ENCODE assay signal across 14 mouse cellular contexts in the genomic region with DNA sequence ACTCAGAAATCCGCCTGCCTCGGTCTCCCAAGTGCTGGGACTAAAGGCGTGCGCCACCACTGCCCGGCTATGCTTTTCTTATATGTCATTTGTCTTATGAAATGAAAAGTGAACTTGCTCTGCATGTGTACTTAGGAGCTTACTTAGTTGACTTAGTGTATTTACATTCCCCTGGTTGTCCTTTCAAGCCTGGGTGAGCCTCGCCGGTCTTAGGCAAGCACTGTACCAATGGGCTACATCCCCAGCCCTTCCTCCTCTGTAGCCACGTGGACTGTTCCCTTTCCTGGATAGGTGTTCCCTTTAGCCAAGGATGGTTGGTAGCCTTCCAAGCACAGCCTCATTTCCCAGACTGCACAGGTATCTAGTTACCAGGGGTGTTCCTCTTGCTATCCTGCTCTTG. TPM values are rescaled to one million over a fixed set of nuclear protein-coding genes. Genes with fewer than 3 reads are reported as not detected.
A peak's percentile ranks its signal among the peaks of the same experiment; 100 is the strongest.
DNase-seq lines count a peak whose midpoint lies in the region; ATAC-seq and TF ChIP-seq lines count a peak whose summit lies in the region.
"Had no signal": no experiment of that assay in that cellular context is flagged by ENCODE, and none has a peak within 500 bp of the region (broad histone marks: within the 10 kb centered on the region; RNA-seq: fewer than 3 reads in every experiment).

No protein-coding gene starts in this region.

- H3K27me3 ChIP-seq in kidney, embryonic 14.5 days (ENCODE audit: control insufficient read depth, insufficient read depth, low read length): no peaks in the 10 kb centered on the region
- no peaks in the 10 kb centered on the region for H3K27me3 ChIP-seq in liver, postnatal 0 days (ENCODE audit: insufficient read depth, low read length)
- no peaks in the 10 kb centered on the region for H3K27me3 ChIP-seq in stomach, embryonic 14.5 days (ENCODE audit: control insufficient read depth, insufficient read depth, low read length)
- H3K27me3 ChIP-seq: hindbrain, embryonic 12.5 days had no signal

- peak; percentile 55 for DNase-seq in kidney, adult 11 months
- peak; percentile 76 for DNase-seq in ZHBTc4 (ENCODE audit: low read depth, low spot score)
- peak; percentile 75 for DNase-seq in liver, postnatal 0 days
- no peak for DNase-seq in thymus, postnatal 36 days
- no peak for DNase-seq in ovary, adult 18-20 months (ENCODE audit: low spot score)
- DNase-seq in natural killer cell, adult 2 months (ENCODE audit: low spot score in 2 of 2): no peak
- DNase-seq: adrenal gland, postnatal 25 days had no signal

- 87% methylated on average over 8 of the region's 8 CpGs for WGBS in kidney, embryonic 14.5 days
- WGBS in liver, postnatal 0 days (ENCODE audit: insufficient replicate concordance): 61% methylated on average over 8 of the region's 8 CpGs
- 57% methylated on average over 8 of the region's 8 CpGs for WGBS in stomach, embryonic 14.5 days

- no peak overlapping the region for H3K9ac ChIP-seq in kidney, embryonic 14.5 days (ENCODE audit: low read depth, low read length)
- no peak overlapping the region for H3K9ac ChIP-seq in liver, postnatal 0 days (replicated peaks)
- no peak overlapping the region for H3K9ac ChIP-seq in stomach, embryonic 14.5 days (replicated peaks; ENCODE audit: low read depth, low read length)
- H3K9ac ChIP-seq: hindbrain, embryonic 12.5 days had no signal

- peaks cover 4% of the 10 kb centered on the region; the same call in 1 of the 2 replicates for H3K36me3 ChIP-seq in kidney, embryonic 14.5 days (ENCODE audit: control insufficient read depth, insufficient read depth, low read length)
- peaks cover 5% of the 10 kb centered on the region for H3K36me3 ChIP-seq in liver, postnatal 0 days (replicated peaks; ENCODE audit: insufficient read depth, low read length)
- H3K36me3 ChIP-seq in stomach, embryonic 14.5 days (ENCODE audit: control insufficient read depth, insufficient read depth, low read length): peaks cover 3% of the 10 kb centered on the region; the same call in 1 of the 2 replicates

- no peak overlapping the region for H3K4me2 ChIP-seq in kidney, embryonic 14.5 days (replicated peaks; ENCODE audit: low read depth, low read length)
- H3K4me2 ChIP-seq in liver, postnatal 0 days (ENCODE audit: low read depth, low read length): no peak overlapping the region
- no peak overlapping the region for H3K4me2 ChIP-seq in stomach, embryonic 14.5 days (replicated peaks; ENCODE audit: low read depth, low read length)
- H3K4me2 ChIP-seq: hindbrain, embryonic 12.5 days had no signal

- no peak overlapping the region for H3K4me3 ChIP-seq in kidney, embryonic 14.5 days (ENCODE audit: low read length)
- no peak overlapping the region for H3K4me3 ChIP-seq in liver, postnatal 0 days (ENCODE audit: low read depth, low read length)
- no peak overlapping the region for H3K4me3 ChIP-seq in stomach, embryonic 14.5 days (ENCODE audit: low read depth, low read length)
- H3K4me3 ChIP-seq: hindbrain, embryonic 12.5 days had no signal

- TF ChIP-seq EP300 in liver, postnatal 0 days (IDR thresholded peaks at IDR 0.05; ENCODE audit: low read depth): peak; percentile 53; the same call in 1 of the 2 replicates

- H3K4me1 ChIP-seq in kidney, embryonic 14.5 days (ENCODE audit: control insufficient read depth, insufficient read depth, low read length): no peaks in the 10 kb centered on the region
- H3K4me1 ChIP-seq in liver, postnatal 0 days (ENCODE audit: insufficient read depth): peaks cover 9% of the 10 kb centered on the region
- H3K4me1 ChIP-seq in stomach, embryonic 14.5 days (ENCODE audit: control insufficient read depth, insufficient read depth, low read length): 0 out of 2 replicates have a peak, but pooled peaks cover 2% of the 10 kb centered on the region
- H3K4me1 ChIP-seq: hindbrain, embryonic 12.5 days had no signal

- no peak for TF ChIP-seq CTCF in liver, postnatal 0 days (IDR thresholded peaks at IDR 0.05; ENCODE audit: low read depth)

- no peak for ATAC-seq in kidney, embryonic 14.5 days (ENCODE audit: low FRiP score, low TSS enrichment)
- peak; percentile 88 for ATAC-seq in liver, postnatal 0 days
- peak; percentile 90 for ATAC-seq in stomach, embryonic 14.5 days (ENCODE audit: insufficient number of reproducible peaks, insufficient read depth, low FRiP score, low read depth)

- H3K27ac ChIP-seq in kidney, embryonic 14.5 days (ENCODE audit: low read depth, low read length): no peak overlapping the region
- peak overlapping the region; percentile 84 for H3K27ac ChIP-seq in liver, postnatal 0 days (ENCODE audit: low read depth)
- H3K27ac ChIP-seq in stomach, embryonic 14.5 days (ENCODE audit: low read length): no peak overlapping the region
- H3K27ac ChIP-seq: hindbrain, embryonic 12.5 days; kidney, postnatal 0 days; macrophage had no signal

- no peaks in the 10 kb centered on the region for H3K9me3 ChIP-seq in kidney, embryonic 14.5 days (ENCODE audit: control insufficient read depth, low read length)
- no peaks in the 10 kb centered on the region for H3K9me3 ChIP-seq in liver, postnatal 0 days (ENCODE audit: low read length)
- no peaks in the 10 kb centered on the region for H3K9me3 ChIP-seq in stomach, embryonic 14.5 days (ENCODE audit: control insufficient read depth, low read depth, low read length)
- H3K9me3 ChIP-seq: hindbrain, embryonic 12.5 days had no signal

RNA-seq across cellular contexts. Expression of a gene that starts 6.2 kb away (rescaled TPM):
- polyA plus RNA-seq in kidney, embryonic 14.5 days (2014; fragmentation: Nextera tagmentation; extraction: Ambion mirVana): not detected in 2 replicates
- 5.8 and 5.9 TPM in 2 replicates for polyA plus RNA-seq in liver, postnatal 0 days (2015; fragmentation: Nextera tagmentation; extraction: Ambion mirVana)
- not detected in 2 replicates for polyA plus RNA-seq in stomach, embryonic 14.5 days (2014; fragmentation: Nextera tagmentation; extraction: Ambion mirVana)
- polyA plus RNA-seq: C2C12; heart, embryonic 14.5 days; hindbrain, embryonic 12.5 days; macrophage had no signal

RNA-seq across cellular contexts. Expression of a gene that starts 25.6 kb away (rescaled TPM):
- polyA plus RNA-seq in kidney, embryonic 14.5 days (2014; fragmentation: Nextera tagmentation; extraction: Ambion mirVana): 7.5 and 10.0 TPM in 2 replicates
- 0.34 and 0.72 TPM in 2 replicates for polyA plus RNA-seq in liver, postnatal 0 days (2015; fragmentation: Nextera tagmentation; extraction: Ambion mirVana)
- polyA plus RNA-seq in stomach, embryonic 14.5 days (2014; fragmentation: Nextera tagmentation; extraction: Ambion mirVana): 36.7 and 40.1 TPM in 2 replicates
- polyA plus RNA-seq: macrophage had no signal

RNA-seq across cellular contexts. Expression of a gene that starts 26.3 kb away (rescaled TPM):
- 7.9 and 12.1 TPM in 2 replicates for polyA plus RNA-seq in kidney, embryonic 14.5 days (2014; fragmentation: Nextera tagmentation; extraction: Ambion mirVana)
- 3.2 and 3.3 TPM in 2 replicates for polyA plus RNA-seq in liver, postnatal 0 days (2015; fragmentation: Nextera tagmentation; extraction: Ambion mirVana)
- polyA plus RNA-seq in stomach, embryonic 14.5 days (2014; fragmentation: Nextera tagmentation; extraction: Ambion mirVana): 7.7 and 7.8 TPM in 2 replicates
- polyA plus RNA-seq: macrophage had no signal

RNA-seq across cellular contexts. Expression of a gene that starts 38.5 kb away (rescaled TPM):
- 77.3 and 112 TPM in 2 replicates for polyA plus RNA-seq in kidney, embryonic 14.5 days (2014; fragmentation: Nextera tagmentation; extraction: Ambion mirVana)
- 159 and 163 TPM in 2 replicates for polyA plus RNA-seq in liver, postnatal 0 days (2015; fragmentation: Nextera tagmentation; extraction: Ambion mirVana)
- polyA plus RNA-seq in stomach, embryonic 14.5 days (2014; fragmentation: Nextera tagmentation; extraction: Ambion mirVana): 76.5 and 82.5 TPM in 2 replicates

RNA-seq across cellular contexts. Expression of a gene that starts 38.7 kb away (rescaled TPM):
- 9.3 and 10.1 TPM in 2 replicates for polyA plus RNA-seq in kidney, embryonic 14.5 days (2014; fragmentation: Nextera tagmentation; extraction: Ambion mirVana)
- 10.7 and 13.6 TPM in 2 replicates for polyA plus RNA-seq in liver, postnatal 0 days (2015; fragmentation: Nextera tagmentation; extraction: Ambion mirVana)
- 8.0 and 8.6 TPM in 2 replicates for polyA plus RNA-seq in stomach, embryonic 14.5 days (2014; fragmentation: Nextera tagmentation; extraction: Ambion mirVana)

Comparison
In these comparisons a context has a peak if more than half of its experiments do, and no peak if none do; other contexts are left out.
1. DNase-seq: peak in kidney, adult 11 months (single experiment), ZHBTc4 (single experiment) and liver, postnatal 0 days (single experiment); none in thymus, postnatal 36 days (0 of 2), ovary, adult 18-20 months (single experiment) and natural killer cell, adult 2 months (0 of 2).